Mouse (Mus musculus): ENCODE results near the gene E2f6.

The E2f6 gene

DNA sequence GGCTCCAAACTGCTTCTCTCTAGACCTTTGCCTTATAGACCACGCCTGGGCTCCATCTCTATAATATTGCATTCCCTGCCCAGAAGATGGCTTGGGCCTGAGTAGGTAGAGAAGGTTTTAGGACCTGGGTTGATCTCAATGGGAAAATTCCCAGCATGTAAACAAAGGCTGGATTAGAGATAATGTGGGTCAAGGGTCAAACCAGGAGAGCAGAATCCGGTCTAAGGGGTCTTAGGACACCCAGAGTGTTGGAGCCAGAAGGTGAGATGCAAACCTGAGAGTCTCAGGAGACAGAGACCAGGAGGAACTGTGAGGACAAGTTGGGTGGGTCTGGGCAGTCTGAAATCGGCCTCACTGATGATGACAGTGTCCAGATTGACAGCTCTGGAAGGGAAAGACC, 65.9 kb downstream of the E2f6 start:
- DNase-seq: no peak

DNA sequence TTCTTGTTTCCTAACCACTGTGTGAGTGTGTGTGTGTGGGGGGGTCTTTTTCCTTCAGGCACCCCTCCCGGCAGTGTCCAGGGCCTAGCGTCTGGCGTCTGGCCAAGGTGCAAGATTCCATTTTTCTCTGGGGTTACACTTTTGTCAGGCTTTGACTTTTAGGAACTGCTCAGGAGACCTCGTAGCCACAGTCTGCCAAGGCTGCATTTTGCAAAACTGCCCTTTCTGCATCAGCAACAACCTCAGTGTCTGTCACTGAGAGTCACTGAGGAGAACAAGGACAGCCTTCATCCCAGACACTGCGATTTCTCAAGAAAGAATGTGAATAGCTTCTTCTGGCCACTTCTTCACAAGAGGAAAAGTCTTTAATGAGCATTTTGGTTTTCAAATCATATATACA, 66.4 kb downstream of the E2f6 start:
- DNase-seq: no peak

DNA sequence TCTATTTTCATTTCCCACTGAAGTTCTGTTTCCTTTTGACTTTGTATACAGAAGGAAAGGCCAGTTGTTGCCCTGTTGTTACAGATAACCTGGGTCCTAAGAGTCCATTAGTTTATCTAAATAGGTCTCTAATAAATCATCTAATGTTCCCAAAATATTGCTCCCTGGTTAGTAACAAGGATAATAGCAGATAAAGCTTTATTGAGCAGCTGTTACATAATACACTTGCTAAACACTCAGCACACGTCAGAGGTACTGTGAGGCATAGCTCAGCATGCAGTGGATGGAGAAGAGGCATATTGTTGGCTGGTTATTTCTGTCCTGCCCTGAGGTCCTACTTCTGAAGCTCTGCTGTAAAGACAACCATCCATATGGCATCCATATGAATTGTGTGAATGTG, 66.9 kb downstream of the E2f6 start:
- no peak for DNase-seq

DNA sequence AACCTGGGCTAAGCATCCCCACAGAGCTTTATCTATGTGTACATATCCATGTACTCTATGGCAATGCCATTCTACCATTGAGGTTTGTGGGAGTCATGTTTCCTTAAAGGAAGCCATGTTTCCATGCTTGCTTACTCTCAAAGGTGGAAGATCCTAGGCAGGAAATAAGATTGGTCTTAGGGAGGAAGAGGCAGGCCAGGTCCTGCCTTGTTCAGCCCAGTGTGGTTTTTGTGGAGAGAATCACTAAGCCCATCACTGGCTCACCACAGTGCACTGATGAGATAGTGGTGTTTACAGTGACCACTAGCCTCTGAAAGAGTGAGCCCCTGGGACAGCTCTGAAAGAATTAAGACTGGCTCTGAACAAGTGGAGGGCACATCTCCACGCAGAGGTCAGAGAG, 68.6 kb downstream of the E2f6 start:
- no peak for DNase-seq

DNA sequence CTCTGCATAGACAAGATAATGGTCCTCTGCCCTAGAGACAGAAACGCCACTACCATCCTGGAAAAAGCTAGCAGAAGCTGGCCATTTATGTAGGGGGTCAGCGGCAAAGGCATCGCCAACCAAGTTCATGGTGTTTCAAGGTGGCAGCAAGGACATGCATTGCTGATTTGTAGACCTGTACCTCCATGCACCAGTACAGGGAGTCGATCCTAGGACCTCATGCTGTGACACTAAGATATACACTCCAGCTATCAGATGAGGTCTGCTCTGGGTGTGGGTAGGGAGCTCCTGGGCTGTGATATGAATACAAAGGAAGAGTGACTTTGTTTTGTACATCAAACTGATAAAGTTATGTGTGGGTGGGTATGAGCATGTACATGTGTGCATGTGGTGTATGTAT, 69.3 kb downstream of the E2f6 start:
- DNase-seq: no peak

DNA sequence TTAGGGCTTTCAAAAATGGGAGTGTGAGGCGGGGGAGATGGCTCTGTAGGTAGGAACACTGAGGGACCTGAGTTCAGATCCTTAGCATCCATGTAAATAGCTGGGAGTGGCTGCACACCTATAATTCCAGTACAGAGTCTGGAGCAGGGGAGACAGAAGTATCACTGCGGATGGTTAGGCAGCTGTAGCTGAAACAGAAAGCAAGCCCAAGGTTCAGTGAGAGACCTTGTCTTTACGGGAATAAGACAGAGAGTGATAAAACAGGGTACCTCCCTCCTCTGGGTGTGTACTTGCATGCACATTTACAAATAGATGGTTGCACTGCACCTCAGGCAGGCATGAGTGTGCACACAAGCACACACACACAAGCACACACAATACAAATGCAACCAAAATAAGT, 71.7 kb downstream of the E2f6 start:
- DNase-seq: no peak

DNA sequence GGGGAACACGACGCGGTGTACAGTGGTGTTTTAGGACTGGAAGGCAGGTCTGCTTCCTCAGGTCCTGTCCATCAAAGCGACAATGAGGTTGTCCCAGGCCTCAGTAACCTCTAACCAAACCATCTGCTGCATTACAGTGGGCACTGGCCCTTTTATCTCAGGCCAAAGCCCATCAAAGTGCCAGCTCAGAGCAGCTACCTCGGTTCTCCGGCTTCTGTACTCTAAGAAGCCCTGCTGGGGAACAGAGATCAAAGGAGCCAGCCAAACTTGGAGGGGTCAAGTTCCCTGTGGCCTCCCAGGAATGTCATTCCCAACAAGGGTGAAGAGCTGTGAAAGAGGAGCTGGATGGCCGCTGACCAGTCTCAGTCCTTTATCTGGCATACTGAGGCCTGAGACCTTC, 72.3 kb downstream of the E2f6 start:
- DNase-seq: no peak

DNA sequence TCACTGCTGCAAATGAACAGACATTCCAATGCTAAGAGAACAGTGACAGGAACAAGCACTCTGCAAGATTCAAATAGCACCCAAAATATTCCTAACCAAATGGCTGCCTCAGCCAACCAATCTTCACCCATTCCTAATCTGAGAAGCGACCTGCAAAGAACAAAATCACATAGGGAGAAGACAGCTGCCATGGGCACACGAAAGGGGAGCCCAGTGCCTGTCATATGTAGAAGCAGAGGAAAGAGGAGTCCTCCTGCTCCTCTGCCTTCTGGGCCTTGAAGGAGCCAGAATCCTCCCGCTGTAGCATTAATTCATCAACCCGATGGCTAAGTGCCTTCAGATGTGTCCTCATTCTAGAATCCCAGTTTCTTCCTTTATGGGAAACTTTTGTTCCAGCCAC, 73.8 kb downstream of the E2f6 start:
- no peak for DNase-seq

DNA sequence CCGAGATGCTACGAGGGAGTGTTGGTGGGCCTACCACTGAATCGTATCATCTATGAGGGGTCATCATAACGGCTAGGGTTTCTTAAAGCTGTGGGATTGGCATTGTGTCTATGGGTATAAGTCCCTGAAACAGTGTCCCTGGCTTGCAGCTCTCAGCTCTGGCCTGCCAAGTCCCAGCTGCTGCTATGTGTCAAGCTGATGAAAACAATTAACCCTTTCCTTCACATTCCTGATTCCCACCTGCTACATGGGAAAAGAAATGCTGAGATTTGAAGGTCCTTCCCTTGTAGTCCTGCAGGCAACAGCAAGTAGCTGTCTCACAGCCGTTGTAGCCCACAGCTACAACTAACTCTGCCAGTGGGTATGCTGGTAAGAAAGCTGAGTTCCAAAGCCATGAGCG, 75.6 kb downstream of the E2f6 start:
- no peak for DNase-seq
